Mouse (Mus musculus): ENCODE measurements around the gene Exd1. TPM values are rescaled to one million over a fixed set of nuclear protein-coding genes. Genes with fewer than 3 reads are reported as not detected.

The Exd1 gene
- 0.29 and 0.43 TPM in 2 replicates for polyA plus RNA-seq (2014; fragmentation: Nextera tagmentation; extraction: Ambion mirVana)

DNA sequence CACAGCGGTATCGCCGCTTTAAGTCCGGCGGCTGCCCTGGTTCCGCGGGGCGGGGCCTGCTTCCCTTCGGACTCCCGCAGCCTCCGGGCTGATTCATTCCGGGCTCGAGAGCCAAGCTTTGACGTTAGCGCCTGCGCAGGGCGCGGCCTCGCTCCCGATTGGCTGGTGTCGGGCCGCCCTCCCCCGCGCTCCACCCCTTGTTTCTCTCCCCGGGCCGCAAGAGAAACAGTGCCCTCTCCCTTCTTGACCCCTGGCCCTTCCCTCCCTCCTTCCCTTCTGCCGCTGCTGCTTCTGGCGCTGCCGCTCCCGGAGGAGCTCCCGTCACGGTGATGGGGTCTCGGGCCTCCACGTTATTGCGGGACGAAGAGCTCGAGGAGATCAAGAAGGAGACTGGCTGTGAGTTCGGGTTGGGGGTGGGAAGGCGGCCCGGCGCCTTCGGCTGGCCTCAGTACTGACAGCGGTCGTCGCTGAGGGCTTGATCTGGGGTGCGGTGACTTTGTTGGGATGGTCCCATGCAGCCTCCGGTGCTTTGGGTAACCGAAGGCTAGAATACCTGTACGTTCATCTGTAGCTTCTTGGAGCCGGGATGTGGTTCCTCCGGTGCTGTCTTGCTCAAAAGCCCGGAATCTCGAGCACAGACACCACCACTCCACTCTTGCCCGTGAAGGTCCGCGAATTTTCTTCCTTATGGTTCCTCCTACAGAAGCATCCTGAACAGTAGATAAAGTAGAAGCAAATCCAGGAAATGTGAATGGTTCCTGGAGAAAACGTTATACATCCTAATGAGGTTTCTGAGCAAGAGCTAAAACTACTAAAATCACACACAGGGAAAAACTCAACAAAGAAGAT lies at the start of gene Exd1, which contains the start of gene Chp1:
Gene Exd1 (minus strand): TSS at position 106 of the 849 bp plus-strand sequence.
Gene Chp1 (plus strand): TSS at position 176 of the 849 bp plus-strand sequence.
- DNase-seq (ENCODE audit: low spot score) (peak; percentile 98), ATAC-seq (ENCODE audit: insufficient number of reproducible peaks, low FRiP score, low TSS enrichment, low read depth) (peak; percentile 98)
- Histone ChIP-seq H3K27ac (replicated peaks; ENCODE audit: low read depth, low read length) (peak within 1 kb of the TSS; percentile 68), H3K36me3 (ENCODE audit: control insufficient read depth, insufficient read depth, low read length) (no peaks in the 10 kb centered on the region), H3K9me3 (ENCODE audit: control insufficient read depth, low read length) (no peaks in the 10 kb centered on the region), H3K4me2 (ENCODE audit: low read depth, severe bottlenecking) (peak within 1 kb of the TSS; percentile 81), H3K4me1 (ENCODE audit: control insufficient read depth, insufficient read depth, low read length) (0 out of 2 replicates have a peak, but pooled peaks cover 7% of the 10 kb centered on the region), H3K9ac (ENCODE audit: low read length) (peak within 1 kb of the TSS; percentile 76), H3K27me3 (ENCODE audit: control insufficient read depth, insufficient read depth, low read length) (no peaks in the 10 kb centered on the region), H3K4me3 (ENCODE audit: low read depth, low read length) (peak within 1 kb of the TSS; percentile 76)
- under 1% methylated on average over 57 of the region's 57 CpGs for WGBS

GRCm38 (mm10) chr2:119596781-119597330 lies 49.4 kb upstream of the Exd1 start:
- H3K4me3 ChIP-seq (ENCODE audit: low read depth, low read length): no peak overlapping the region
- 92% methylated on average over 8 of the region's 8 CpGs for whole genome bisulfite sequencing
- H3K27ac ChIP-seq (replicated peaks; ENCODE audit: low read depth, low read length): no peak overlapping the region

DNA sequence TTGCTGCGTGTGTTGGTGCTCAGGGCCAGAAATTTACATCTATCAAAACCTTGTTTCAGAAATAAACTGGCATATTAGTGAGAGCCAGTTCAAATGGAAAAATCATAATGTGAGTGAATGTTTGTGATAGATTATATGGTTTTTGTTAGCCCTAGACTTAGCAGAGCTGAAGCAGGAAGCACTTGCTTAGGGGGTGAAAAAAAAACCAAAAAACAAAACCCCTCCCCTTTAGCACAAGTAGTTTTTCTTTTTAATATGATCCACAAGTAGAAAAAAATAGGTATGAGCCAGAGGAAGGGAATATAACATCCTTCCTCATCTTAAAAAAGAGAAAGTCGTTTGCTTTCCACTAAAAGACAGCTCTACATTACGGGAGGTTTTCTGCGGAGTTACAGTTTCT lies 47.9 kb upstream of the Exd1 start:
- H3K4me3 ChIP-seq (ENCODE audit: low read depth, low read length): peak overlapping the region; percentile 69
- no peak overlapping the region for H3K27ac ChIP-seq (replicated peaks; ENCODE audit: low read depth, low read length)
- H3K9me3 ChIP-seq (ENCODE audit: control insufficient read depth, low read length): no peaks in the 10 kb centered on the region
- no peaks in the 10 kb centered on the region for H3K27me3 ChIP-seq (ENCODE audit: control insufficient read depth, insufficient read depth, low read length)
- H3K4me1 ChIP-seq (ENCODE audit: control insufficient read depth, insufficient read depth, low read length): no peaks in the 10 kb centered on the region
- peak overlapping the region; percentile 56 for H3K4me2 ChIP-seq (ENCODE audit: low read depth, severe bottlenecking)
- 61% methylated on average over 4 of the region's 4 CpGs for WGBS
- no peak for ATAC-seq (ENCODE audit: insufficient number of reproducible peaks, low FRiP score, low TSS enrichment, low read depth)
- H3K36me3 ChIP-seq (ENCODE audit: control insufficient read depth, insufficient read depth, low read length): peaks cover 11% of the 10 kb centered on the region; the same call in 1 of the 2 replicates
- H3K9ac ChIP-seq (ENCODE audit: low read length): peak overlapping the region; percentile 94; the same call in 1 of the 2 replicates
- DNase-seq (ENCODE audit: low spot score): no peak

More at GRCm38 (mm10) chr2:119596781-119597330, 49.4 kb upstream of the Exd1 start:
- Histone ChIP-seq H3K36me3 (ENCODE audit: control insufficient read depth, insufficient read depth, low read length) (peaks cover 12% of the 10 kb centered on the region; the same call in 1 of the 2 replicates), H3K9ac (ENCODE audit: low read length) (no peak overlapping the region), H3K27me3 (ENCODE audit: control insufficient read depth, insufficient read depth, low read length) (no peaks in the 10 kb centered on the region), H3K4me1 (ENCODE audit: control insufficient read depth, insufficient read depth, low read length) (no peaks in the 10 kb centered on the region), H3K4me2 (ENCODE audit: low read depth, severe bottlenecking) (no peak overlapping the region), H3K9me3 (ENCODE audit: control insufficient read depth, low read length) (no peaks in the 10 kb centered on the region)
- no peak for ATAC-seq (ENCODE audit: insufficient number of reproducible peaks, low FRiP score, low TSS enrichment, low read depth)
- no peak for DNase-seq (ENCODE audit: low spot score)

DNA sequence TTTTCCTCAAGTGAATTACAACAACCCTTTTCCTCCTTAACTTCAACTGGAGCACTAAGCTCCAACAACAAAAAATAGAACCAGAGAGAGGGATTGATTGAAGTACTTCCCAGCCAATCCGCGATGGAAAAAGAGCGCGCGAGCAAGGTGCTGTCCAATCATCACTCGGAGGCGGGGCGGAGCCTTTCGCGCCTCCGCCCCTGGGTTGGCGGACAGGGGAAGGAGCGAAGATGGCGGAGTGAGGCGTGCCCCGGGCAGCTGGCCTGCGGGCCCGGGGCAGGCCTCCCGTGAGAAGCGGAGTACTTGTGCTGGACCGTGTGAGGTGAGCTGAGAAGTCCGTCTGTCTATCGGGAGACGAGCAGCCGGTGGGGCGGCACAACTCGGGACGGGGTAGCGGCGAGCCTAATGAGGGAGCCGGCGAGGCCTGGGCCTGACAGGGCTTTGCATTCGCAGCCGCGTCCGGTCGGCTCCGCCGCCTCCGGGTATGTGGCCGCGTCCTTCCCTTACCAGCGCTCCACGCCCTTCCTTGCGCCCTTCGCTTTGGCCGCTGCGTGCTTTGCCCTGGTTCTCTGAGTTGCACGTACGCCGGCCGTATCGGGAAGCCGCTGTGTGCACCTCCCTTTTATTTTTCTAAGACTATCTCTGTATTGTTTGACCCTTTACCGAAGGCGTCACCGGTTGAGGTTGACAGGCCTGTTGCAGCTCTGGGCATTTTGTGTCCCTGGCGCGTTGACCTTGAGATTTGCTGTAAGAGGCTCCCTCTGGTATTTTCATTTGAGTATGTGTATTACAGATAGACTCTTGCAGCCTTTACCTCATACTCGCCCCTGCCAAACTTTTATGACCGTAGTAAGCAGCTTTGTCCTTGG lies 46.9 kb upstream of the Exd1 start:
- ATAC-seq (ENCODE audit: insufficient number of reproducible peaks, low FRiP score, low TSS enrichment, low read depth): peak; percentile 91
- H3K4me1 ChIP-seq (ENCODE audit: control insufficient read depth, insufficient read depth, low read length): no peaks in the 10 kb centered on the region
- no peaks in the 10 kb centered on the region for H3K9me3 ChIP-seq (ENCODE audit: control insufficient read depth, low read length)
- WGBS: under 1% methylated on average over 60 of the region's 61 CpGs
- peak overlapping the region; percentile 56 for H3K4me2 ChIP-seq (ENCODE audit: low read depth, severe bottlenecking)
- no peaks in the 10 kb centered on the region for H3K27me3 ChIP-seq (ENCODE audit: control insufficient read depth, insufficient read depth, low read length)
- DNase-seq (ENCODE audit: low spot score): peak; percentile 98
- H3K4me3 ChIP-seq (ENCODE audit: low read depth, low read length): peak overlapping the region; percentile 69
- no peak overlapping the region; the same call in 1 of the 2 replicates for H3K27ac ChIP-seq (replicated peaks; ENCODE audit: low read depth, low read length)
- H3K36me3 ChIP-seq (ENCODE audit: control insufficient read depth, insufficient read depth, low read length): peaks cover 9% of the 10 kb centered on the region; the same call in 1 of the 2 replicates
- peak overlapping the region; percentile 94 for H3K9ac ChIP-seq (ENCODE audit: low read length)

DNA sequence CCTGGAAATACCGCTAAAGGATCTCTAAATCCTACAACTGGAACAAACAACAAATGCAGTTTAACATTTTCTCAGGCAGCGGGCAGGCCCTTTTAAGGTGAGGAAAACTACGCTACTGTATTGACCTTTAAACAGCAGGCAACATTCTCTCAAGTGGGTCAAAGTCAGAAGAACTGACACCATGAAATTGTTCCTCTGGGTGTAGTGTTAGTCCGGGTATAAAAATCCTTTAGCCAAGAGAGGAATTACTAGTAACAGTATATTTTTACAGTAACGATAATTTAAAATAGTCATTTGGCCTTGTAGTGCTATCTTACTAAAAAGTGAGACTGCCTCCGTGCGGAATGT lies 46.3 kb upstream of the Exd1 start:
- H3K9me3 ChIP-seq (ENCODE audit: control insufficient read depth, low read length): no peaks in the 10 kb centered on the region
- peak overlapping the region; percentile 51; the same call in 1 of the 2 replicates for H3K27ac ChIP-seq (replicated peaks; ENCODE audit: low read depth, low read length)
- WGBS: 8% methylated on average over 7 of the region's 7 CpGs
- H3K27me3 ChIP-seq (ENCODE audit: control insufficient read depth, insufficient read depth, low read length): no peaks in the 10 kb centered on the region
- H3K4me2 ChIP-seq (ENCODE audit: low read depth, severe bottlenecking): peak overlapping the region; percentile 56; the same call in 1 of the 2 replicates
- 0 out of 2 replicates have a peak overlapping the region, but pooled peaks have one; percentile 34 for H3K9ac ChIP-seq (ENCODE audit: low read length)
- peaks cover 9% of the 10 kb centered on the region; the same call in 1 of the 2 replicates for H3K36me3 ChIP-seq (ENCODE audit: control insufficient read depth, insufficient read depth, low read length)
- no peaks in the 10 kb centered on the region for H3K4me1 ChIP-seq (ENCODE audit: control insufficient read depth, insufficient read depth, low read length)
- peak overlapping the region; percentile 69; the same call in 1 of the 2 replicates for H3K4me3 ChIP-seq (ENCODE audit: low read depth, low read length)
- DNase-seq (ENCODE audit: low spot score): peak; percentile 25
- peak; percentile 42; the same call in 1 of the 2 replicates for ATAC-seq (ENCODE audit: insufficient number of reproducible peaks, low FRiP score, low TSS enrichment, low read depth)

DNA sequence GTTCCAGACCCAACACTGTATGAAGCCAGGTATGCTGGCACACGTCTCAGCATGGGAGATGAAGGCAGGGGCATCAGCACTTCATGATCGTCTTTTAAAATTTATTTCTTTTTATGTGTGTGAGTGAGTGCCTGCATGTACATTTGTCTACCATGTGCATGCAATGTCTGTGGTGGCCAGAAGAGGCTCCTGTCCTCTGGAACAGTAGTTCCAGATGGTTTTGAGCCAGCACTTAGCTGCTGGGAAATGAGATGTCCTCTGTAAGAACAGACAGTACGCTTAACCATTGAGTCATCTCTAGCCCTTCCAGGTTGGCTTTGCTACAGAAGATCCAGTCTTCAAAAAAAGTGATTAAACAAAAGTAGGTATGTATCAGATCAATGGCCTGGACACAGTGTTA lies 43.8 kb upstream of the Exd1 start:
- Histone ChIP-seq H3K9me3 (ENCODE audit: control insufficient read depth, low read length) (no peaks in the 10 kb centered on the region), H3K36me3 (ENCODE audit: control insufficient read depth, insufficient read depth, low read length) (no peaks in the 10 kb centered on the region), H3K4me3 (ENCODE audit: low read depth, low read length) (no peak overlapping the region), H3K27me3 (ENCODE audit: control insufficient read depth, insufficient read depth, low read length) (no peaks in the 10 kb centered on the region), H3K9ac (ENCODE audit: low read length) (no peak overlapping the region), H3K4me2 (ENCODE audit: low read depth, severe bottlenecking) (no peak overlapping the region), H3K4me1 (ENCODE audit: control insufficient read depth, insufficient read depth, low read length) (no peaks in the 10 kb centered on the region), H3K27ac (replicated peaks; ENCODE audit: low read depth, low read length) (no peak overlapping the region)
- ATAC-seq (ENCODE audit: insufficient number of reproducible peaks, low FRiP score, low TSS enrichment, low read depth): no peak
- no peak for DNase-seq (ENCODE audit: low spot score)
- 87% methylated on average over 3 of the region's 3 CpGs for WGBS

GRCm38 (mm10) chr2:119587383-119587782 lies 40.0 kb upstream of the Exd1 start:
- DNase-seq (ENCODE audit: low spot score) (peak; percentile 75), ATAC-seq (ENCODE audit: insufficient number of reproducible peaks, low FRiP score, low TSS enrichment, low read depth) (no peak)
- Histone ChIP-seq H3K27ac (replicated peaks; ENCODE audit: low read depth, low read length) (no peak overlapping the region), H3K9ac (ENCODE audit: low read length) (no peak overlapping the region), H3K27me3 (ENCODE audit: control insufficient read depth, insufficient read depth, low read length) (no peaks in the 10 kb centered on the region), H3K4me1 (ENCODE audit: control insufficient read depth, insufficient read depth, low read length) (no peaks in the 10 kb centered on the region), H3K4me2 (ENCODE audit: low read depth, severe bottlenecking) (no peak overlapping the region), H3K36me3 (ENCODE audit: control insufficient read depth, insufficient read depth, low read length) (no peaks in the 10 kb centered on the region), H3K9me3 (ENCODE audit: control insufficient read depth, low read length) (no peaks in the 10 kb centered on the region), H3K4me3 (ENCODE audit: low read depth, low read length) (no peak overlapping the region)
- 18% methylated on average over 4 of the region's 4 CpGs for WGBS

DNA sequence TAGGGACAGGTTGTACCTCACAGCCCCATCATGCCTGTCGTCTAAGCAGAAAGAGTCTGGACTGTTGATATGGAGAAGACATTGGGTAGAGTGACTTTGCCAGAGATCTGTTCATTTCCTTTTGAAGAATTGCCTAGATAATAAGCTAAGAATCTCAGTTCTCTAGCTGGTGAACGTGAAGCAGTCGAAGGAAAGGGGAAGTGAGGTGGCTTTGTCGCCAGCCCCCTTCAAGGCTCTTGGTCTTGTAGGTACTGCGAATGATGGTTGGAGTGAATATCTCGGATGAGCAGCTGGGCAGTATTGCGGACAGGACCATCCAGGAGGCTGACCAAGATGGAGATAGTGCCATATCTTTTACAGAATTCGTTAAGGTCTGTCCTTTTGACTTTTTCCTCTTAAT lies 36.9 kb upstream of the Exd1 start:
- DNase-seq (ENCODE audit: low spot score) (no peak), ATAC-seq (ENCODE audit: insufficient number of reproducible peaks, low FRiP score, low TSS enrichment, low read depth) (no peak)
- H3K4me3 ChIP-seq (ENCODE audit: low read depth, low read length): no peak overlapping the region
- no peaks in the 10 kb centered on the region for H3K27me3 ChIP-seq (ENCODE audit: control insufficient read depth, insufficient read depth, low read length)
- no peaks in the 10 kb centered on the region for H3K9me3 ChIP-seq (ENCODE audit: control insufficient read depth, low read length)
- H3K4me1 ChIP-seq (ENCODE audit: control insufficient read depth, insufficient read depth, low read length): no peaks in the 10 kb centered on the region
- no peak overlapping the region for H3K4me2 ChIP-seq (ENCODE audit: low read depth, severe bottlenecking)
- no peaks in the 10 kb centered on the region for H3K36me3 ChIP-seq (ENCODE audit: control insufficient read depth, insufficient read depth, low read length)
- no peak overlapping the region for H3K27ac ChIP-seq (replicated peaks; ENCODE audit: low read depth, low read length)
- H3K9ac ChIP-seq (ENCODE audit: low read length): no peak overlapping the region
- 82% methylated on average over 8 of the region's 8 CpGs for WGBS
